ENCODE assay signal across 10 mouse cellular contexts in the genomic region with DNA sequence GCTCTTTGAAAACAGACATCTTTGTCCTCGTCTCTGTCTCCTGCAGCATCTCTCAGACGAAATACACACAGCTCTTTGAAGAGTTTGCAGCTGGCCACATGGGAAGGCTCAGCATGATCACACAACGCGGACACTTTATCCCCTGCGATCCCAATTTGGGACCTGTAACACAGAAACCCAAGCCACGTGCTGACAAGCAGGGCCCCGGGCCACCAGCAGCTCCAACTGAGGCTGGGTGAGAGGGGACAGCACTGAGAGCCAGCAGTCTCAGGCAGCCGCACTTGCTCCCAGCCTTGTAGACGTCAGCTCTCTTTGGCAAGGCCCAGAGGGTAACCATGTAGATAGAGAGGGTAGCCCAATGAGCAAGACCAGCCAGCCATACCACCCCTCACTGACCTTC. TPM values are rescaled to one million over a fixed set of nuclear protein-coding genes. Genes with fewer than 3 reads are reported as not detected.
DNase-seq lines count a peak whose midpoint lies in the region; ATAC-seq lines count a peak whose summit lies in the region.
"Had no signal": no experiment of that assay in that cellular context is flagged by ENCODE, and none has a peak within 500 bp of the region (broad histone marks: within the 10 kb centered on the region; RNA-seq: fewer than 3 reads in every experiment).

No protein-coding gene starts in this region.

- H3K4me1 ChIP-seq in hindbrain, embryonic 15.5 days (replicated peaks): peaks cover 21% of the 10 kb centered on the region; the same call in 1 of the 2 replicates

- H3K27me3 ChIP-seq in hindbrain, embryonic 15.5 days: no peaks in the 10 kb centered on the region

- WGBS in hindbrain, embryonic 15.5 days: 51% methylated on average over 9 of the region's 9 CpGs

- ATAC-seq in hindbrain, embryonic 15.5 days (ENCODE audit: low FRiP score, low read depth): 0 out of 2 replicates have a peak, but pooled peaks have one; percentile 10
- ATAC-seq in inflammation-experienced regulatory T-cells, adult 6 months: no peak

- intact Hi-C loops in gastrocnemius, postnatal 14 days (cut with DNase I; ENCODE audit: low total_unique reads): no loop called here

- H3K4me3 ChIP-seq in hindbrain, embryonic 15.5 days: no peak overlapping the region

- no peaks in the 10 kb centered on the region for H3K36me3 ChIP-seq in hindbrain, embryonic 15.5 days

- H3K27ac ChIP-seq in hindbrain, embryonic 15.5 days (replicated peaks): no peak overlapping the region

- H3K4me2 ChIP-seq in hindbrain, embryonic 15.5 days: no peak overlapping the region

- H3K9me3 ChIP-seq in hindbrain, embryonic 15.5 days: no peaks in the 10 kb centered on the region

- peak; percentile 28 for DNase-seq in gastrocnemius, postnatal 14 days
- DNase-seq in gastrocnemius, postnatal 4 days (ENCODE audit: low spot score in 2 of 2): no peak
- DNase-seq in ovary, postnatal 36 days (ENCODE audit: low spot score): peak; percentile 23
- DNase-seq in ovary, adult 18-20 months (ENCODE audit: low spot score): no peak
- peak; percentile 6 for DNase-seq in telencephalon, adult 2 months (ENCODE audit: low read depth, low spot score)
- no peak for DNase-seq in embryo, embryonic 11 days
- DNase-seq: cerebellum, adult 11 months; liver had no signal

- H3K9ac ChIP-seq in hindbrain, embryonic 15.5 days: no peak overlapping the region

RNA-seq across cellular contexts. Expression of gene Tram2, which starts 26.0 kb away (rescaled TPM):
- total RNA-seq in gastrocnemius, postnatal 14 days (2021): 1 to 10 TPM; 8.7 to 9.7 TPM
- total RNA-seq in gastrocnemius, postnatal 4 days (2021): 10 to 100 TPM; 20.8 to 21.6 TPM
- polyA plus RNA-seq in hindbrain, embryonic 15.5 days (2015; fragmentation: Nextera tagmentation; extraction: Ambion mirVana): 2.1 and 2.2 TPM in 2 replicates
- polyA plus RNA-seq in inflammation-experienced regulatory T-cells, adult 6 months (2017; shearing (Covaris generic)): 1 to 10 TPM; 6.7 to 8.0 (median 7.0) TPM

Comparison
In these comparisons a context has a peak if more than half of its experiments do, and no peak if none do; other contexts are left out.
1. DNase-seq: peak in gastrocnemius, postnatal 14 days (single experiment), ovary, postnatal 36 days (single experiment) and telencephalon, adult 2 months (single experiment); none in gastrocnemius, postnatal 4 days (0 of 2), ovary, adult 18-20 months (single experiment) and embryo, embryonic 11 days (single experiment).